Mouse (Mus musculus) adrenal gland, postnatal 4 days (tissue): ENCODE measurements around the gene Suz12. TPM values are rescaled to one million over a fixed set of nuclear protein-coding genes. Genes with fewer than 3 reads are reported as not detected.

ENCODE experiments used
- DNase-seq, 2 experiments: peaks; one replicate each; pipeline ENCODE4 v3.0.0; 2021 to 2022; ENCODE audit warnings: low spot score in 2 of 2, mixed read lengths in 2 of 2
- total RNA-seq, 2 experiments: library from RNA; stranded (reverse); gene quantifications; 2 replicates each; pipeline ENCODE4 v1.2.3; 2021

The Suz12 gene
- total RNA-seq, 2 experiments from 2014 or later = 80.8 to 83.1 TPM

DNA sequence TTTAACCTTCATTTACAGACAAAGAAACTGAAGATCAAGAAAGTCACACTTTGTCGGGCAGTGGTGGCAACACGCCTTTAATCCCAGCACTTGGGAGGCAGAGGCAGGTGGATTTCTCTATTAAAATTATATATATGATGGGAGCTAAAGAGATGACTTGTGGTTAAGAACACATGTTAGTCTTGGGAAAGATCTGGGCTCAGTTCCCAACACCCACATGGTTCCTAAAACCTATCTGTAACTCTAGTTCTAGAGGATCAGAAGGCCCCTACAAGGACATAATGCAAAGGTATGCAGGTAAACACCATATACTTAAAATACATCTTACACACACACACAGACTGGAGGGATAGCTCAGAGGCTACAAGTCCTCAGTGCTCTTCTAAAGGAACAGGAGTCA is 78.1 kb downstream of the Suz12 start:
- no peak for DNase-seq

DNA sequence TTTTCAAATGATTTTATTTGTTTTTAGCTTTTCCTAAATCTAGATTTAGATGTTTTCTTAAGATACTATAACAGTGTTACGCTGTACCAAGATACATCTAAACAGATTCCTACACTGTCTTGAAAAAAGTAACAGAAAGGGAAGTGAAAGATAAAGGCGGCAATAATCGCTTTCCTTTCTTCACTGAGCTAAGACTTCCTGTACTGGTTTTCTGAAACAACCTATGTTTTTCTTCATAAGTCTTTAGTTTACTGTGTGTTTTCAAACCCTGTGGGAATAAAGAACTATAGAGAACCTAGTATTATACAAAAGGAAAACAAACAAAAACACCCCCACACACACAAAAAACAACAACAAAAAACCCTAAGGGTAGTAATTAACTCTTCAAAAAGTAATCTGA is 79.5 kb downstream of the Suz12 start:
- DNase-seq = no peak

DNA sequence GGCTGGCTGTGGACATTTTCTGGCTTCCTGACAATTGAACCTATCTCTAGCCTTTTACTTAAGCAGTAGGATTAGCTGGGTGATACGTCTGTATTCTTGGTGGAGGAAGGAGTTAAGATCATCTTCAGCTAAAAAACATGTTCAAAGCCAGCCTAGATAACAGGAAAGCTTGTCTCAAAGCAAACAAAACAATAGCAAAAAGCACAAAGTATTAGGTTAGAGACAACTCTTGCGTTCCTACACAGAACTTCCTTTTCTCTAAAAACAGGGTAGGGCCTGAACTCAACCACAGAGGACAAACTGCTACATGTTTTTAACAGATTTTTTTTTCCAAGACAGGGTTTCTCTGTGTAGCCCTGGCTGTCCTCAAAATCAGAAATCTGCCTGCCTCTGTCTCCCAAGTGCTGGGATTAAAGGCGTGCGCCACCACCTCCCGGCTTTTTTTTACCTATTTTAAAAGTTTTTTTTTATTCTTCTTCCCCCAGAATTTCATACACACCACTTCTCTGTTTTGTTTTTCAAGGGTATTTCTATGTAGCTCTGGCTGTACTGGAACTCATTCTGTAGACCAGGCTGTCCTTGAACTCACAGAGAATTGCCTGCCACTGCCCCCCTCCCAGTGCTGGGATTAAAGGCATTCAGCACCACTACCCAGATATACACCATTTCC is 82.8 kb downstream of the Suz12 start:
- DNase-seq = no peak

DNA sequence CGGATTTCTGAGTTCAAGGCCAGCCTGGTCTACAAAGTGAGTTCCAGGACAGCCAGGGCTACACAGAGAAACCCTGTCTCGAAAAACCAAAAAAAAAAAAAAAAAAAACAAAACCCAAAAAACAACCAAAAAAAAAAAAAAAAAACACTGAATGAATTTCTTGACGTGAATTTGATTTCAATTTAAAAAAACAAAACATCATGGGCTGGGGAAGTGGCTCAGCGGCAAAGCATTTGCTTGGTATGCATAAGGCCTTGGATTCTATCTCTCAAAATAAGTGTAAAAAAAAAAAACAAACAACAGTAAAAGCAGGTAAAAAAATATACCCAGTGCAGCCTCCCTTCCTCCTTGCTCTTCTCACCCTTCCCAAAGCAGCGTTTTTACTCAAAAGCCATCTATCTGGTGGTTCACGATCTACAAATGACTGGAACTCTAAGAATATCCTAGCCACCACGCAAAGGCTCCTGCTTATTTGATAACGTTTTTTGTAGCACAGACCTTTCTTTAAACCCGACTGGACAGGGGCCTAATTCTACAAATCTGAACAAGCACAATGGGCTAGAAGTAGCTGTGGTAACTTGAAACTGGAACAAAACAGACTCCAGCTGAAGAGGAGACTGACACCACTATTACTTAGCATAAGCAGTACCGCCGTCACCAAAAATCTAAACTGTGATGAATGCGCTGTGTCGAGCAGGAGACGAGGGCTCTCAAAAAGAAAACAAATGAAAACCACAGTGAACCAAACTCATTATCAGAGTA is 85.1 kb downstream of the Suz12 start:
- no peak for DNase-seq

DNA sequence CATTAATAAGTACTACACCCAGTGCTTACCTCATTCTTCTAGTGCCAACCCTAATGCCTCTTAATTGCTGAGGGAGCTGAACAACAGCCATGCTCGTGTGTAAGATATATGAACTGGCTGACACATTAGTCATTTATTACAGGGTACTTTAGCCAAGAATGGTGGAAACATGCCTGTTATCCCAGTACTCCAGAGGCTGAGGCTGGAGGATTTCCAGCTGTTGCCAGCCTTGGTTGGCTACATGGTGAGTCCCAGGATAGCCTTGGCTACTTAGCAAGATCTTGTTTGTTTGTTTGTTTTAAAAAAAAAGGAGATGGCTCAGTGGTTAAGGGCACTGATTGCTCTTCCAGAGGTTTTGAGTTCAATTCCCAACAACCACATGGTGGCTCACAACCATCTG is 85.9 kb downstream of the Suz12 start:
- DNase-seq = no peak

GRCm38 (mm10) chr11:80079751-80080150 is 86.8 kb downstream of the Suz12 start:
- no peak for DNase-seq

GRCm38 (mm10) chr11:80080381-80080825 is 87.5 kb downstream of the Suz12 start:
- DNase-seq = peak in 1 of 2 experiments; percentile 9

DNA sequence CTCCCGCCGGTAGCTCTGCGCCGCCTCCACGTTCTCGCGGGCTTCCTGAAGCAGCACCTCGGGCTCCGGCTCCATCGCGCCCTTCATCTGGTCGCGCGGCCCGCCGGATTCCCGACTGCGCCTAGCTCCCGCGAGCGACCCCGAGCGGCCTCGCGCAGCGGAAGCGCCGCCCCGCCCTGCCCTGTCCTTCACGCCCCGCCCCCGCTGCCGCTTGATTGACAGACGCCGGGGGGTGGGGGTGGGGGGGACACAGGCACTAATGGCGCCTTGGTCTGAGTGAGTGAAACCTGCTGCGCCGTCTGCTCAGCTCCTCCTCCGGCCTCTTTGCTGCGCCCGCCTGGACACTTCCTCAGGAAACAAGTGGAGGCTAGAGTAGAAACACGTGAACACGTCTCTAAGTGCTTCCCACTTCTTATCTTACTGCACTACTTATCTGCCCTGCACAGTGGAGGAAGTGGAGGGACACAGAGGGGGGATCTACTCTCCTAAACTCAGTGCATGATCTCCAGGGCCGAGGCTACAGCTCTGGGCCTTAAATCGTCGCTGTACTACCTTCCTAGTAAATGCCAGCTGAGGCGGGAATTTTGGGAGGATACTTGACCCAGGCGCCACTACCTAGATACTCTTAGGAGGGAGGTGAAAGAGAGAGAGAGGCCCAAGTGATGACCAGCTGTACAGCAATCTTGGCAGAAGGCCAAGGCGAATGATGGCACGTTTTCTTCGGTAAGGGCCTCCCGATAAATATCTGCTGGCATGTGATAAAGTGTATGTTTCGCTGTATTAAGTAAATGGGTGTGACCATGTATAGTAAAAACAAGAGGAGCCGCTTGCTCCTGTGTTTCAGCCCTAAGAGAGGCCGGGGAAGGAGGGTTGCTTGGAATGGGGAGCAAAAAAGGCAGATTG is 88.2 kb downstream of the Suz12 start, which contains the start of gene Crlf3:
Crlf3 (minus strand) TSS at position 166 of the 903 bp plus-strand sequence.
- DNase-seq = peak; percentile 87 to 91

DNA sequence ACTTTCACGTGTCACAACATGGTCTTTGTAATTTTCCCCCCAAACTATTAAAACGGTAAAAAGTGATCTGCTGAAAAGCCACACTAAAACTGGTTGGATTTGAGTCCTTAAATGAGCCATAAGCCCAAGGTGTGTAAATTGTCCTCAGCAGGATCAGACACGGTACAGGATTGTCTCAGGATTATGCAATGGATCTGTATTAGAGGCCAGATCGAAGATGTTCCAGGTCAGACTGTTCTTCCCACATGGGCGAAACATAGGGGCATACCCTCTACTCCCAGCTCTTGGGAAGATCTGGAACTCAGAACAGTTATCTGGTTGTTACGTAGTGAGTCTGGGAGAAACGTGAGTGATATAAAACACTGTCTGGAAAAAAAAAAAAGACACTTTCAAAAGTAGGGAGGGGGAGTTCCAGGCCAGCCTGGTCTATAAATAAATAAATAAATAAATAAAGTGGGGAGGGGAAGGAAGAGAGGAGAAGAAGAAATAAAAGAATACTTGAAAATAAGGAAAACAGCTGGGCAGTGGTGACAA is 88.9 kb downstream of the Suz12 start:
- DNase-seq = no peak

Other genes starting within 250 kb of the Suz12 start
- gene Utp6, start 30.7 kb upstream of the Suz12 start, total RNA-seq = 10 to 100 TPM; 35.3 to 39.7 TPM
- 10 to 100 TPM; 25.1 to 28.0 TPM for gene Crlf3, start 87.9 kb downstream of the Suz12 start, total RNA-seq
- 10 to 100 TPM; 10.1 to 10.8 TPM for gene Atad5, start 96.3 kb downstream of the Suz12 start, total RNA-seq
- gene Tefm, start 149.1 kb downstream of the Suz12 start, total RNA-seq = 10 to 100 TPM; 20.9 to 22.8 TPM
- 10 to 100 TPM; 11.4 to 14.3 TPM for gene Adap2, start 161.0 kb downstream of the Suz12 start, total RNA-seq
- 10 to 100 TPM; 16.0 to 16.2 TPM for gene Rnf135, start 190.7 kb downstream of the Suz12 start, total RNA-seq
- gene Rhot1, start 215.9 kb downstream of the Suz12 start, total RNA-seq = 10 to 100 TPM; 61.4 to 65.9 TPM